Mouse (Mus musculus): ENCODE results near the gene Lars2.

GRCm38 (mm10) chr9:123343069-123343468 is 23.7 kb upstream of the Lars2 start:
- TF ChIP-seq CTCF (IDR thresholded peaks at IDR 0.05; ENCODE audit: low read depth), result no peak
- TF ChIP-seq EP300 (IDR thresholded peaks at IDR 0.05; ENCODE audit: low read depth), result no peak

Data from liver, embryonic 14.5 days (tissue).